Mouse (Mus musculus) forebrain, embryonic 11.5 days (tissue): ENCODE results near the gene Rita1. TPM values are rescaled to one million over a fixed set of nuclear protein-coding genes. Genes with fewer than 3 reads are reported as not detected.
A peak's percentile ranks its signal among the peaks of the same experiment; 100 is the strongest.

ENCODE experiments used
- ATAC-seq: fragments of 200-750 bp; cut with Nextera tagmentation; replicated peaks from 2 replicates; pipeline ENCODE4 v1.8.0; 2017; ENCODE audit warnings: moderate TSS enrichment; ENCODE audit not compliant: low FRiP score
- DNase-seq: peaks from one replicate; pipeline ENCODE4 v3.0.0-alpha.2; 2017; ENCODE audit warnings: low spot score
- H3K27ac ChIP-seq: fragments of 300-500 bp; sonication (generic); 2 replicates; pipeline ENCODE4 v1.5.1; 2014; ENCODE audit warnings: low read depth, low read length
- H3K27me3 ChIP-seq: fragments of 300-500 bp; sonication (generic); 2 replicates; pipeline ENCODE4 v1.6.1; 2014; ENCODE audit warnings: mild to moderate bottlenecking, low read length, mixed read lengths; ENCODE audit not compliant: control insufficient read depth, insufficient read depth
- H3K36me3 ChIP-seq: fragments of 300-500 bp; sonication (generic); 2 replicates; pipeline ENCODE4 v1.6.1; 2014; ENCODE audit warnings: mild to moderate bottlenecking, low read length, moderate library complexity, mixed read lengths; ENCODE audit not compliant: control insufficient read depth, insufficient read depth
- H3K4me1 ChIP-seq: fragments of 300-500 bp; sonication (generic); replicated peaks from 2 replicates; pipeline ENCODE4 v1.6.1; 2014; ENCODE audit warnings: low read length, mixed read lengths; ENCODE audit not compliant: control insufficient read depth, insufficient read depth
- H3K4me2 ChIP-seq: fragments of 300-500 bp; sonication (generic); 2 replicates; pipeline ENCODE4 v1.6.1; 2014; ENCODE audit warnings: low read depth, mild to moderate bottlenecking, low read length, moderate library complexity, mixed read lengths; ENCODE audit not compliant: severe bottlenecking
- H3K4me3 ChIP-seq: fragments of 300-500 bp; sonication (generic); 2 replicates; pipeline ENCODE4 v1.5.1; 2014; ENCODE audit warnings: low read depth, low read length
- H3K9ac ChIP-seq: fragments of 300-500 bp; sonication (generic); 2 replicates; pipeline ENCODE4 v1.6.1; 2014; ENCODE audit warnings: low read length
- H3K9me3 ChIP-seq: fragments of 300-500 bp; sonication (generic); 2 replicates; pipeline ENCODE4 v1.6.1; 2016; ENCODE audit warnings: low read length, mixed read lengths; ENCODE audit not compliant: control insufficient read depth
- WGBS: fragments of 180-500 bp; shearing (Covaris S2); extraction: QIAGEN DNeasy Blood & Tissue Kit; methylation state at CpG from one replicate; pipeline ENCODE4 v1.1.7; 2014; 5-methylcytosine and 5-hydroxymethylcytosine counted together
- polyA plus RNA-seq: library from polyadenylated mRNA; unstranded; fragments of >200 nt; fragmentation: Nextera tagmentation; extraction: Ambion mirVana; gene quantifications from 2 replicates; pipeline ENCODE4 v1.2.1, GENCODE M21; 2014

The Rita1 gene
- polyA plus RNA-seq, 1 experiment from 2014 or later: 10.2 TPM

DNA sequence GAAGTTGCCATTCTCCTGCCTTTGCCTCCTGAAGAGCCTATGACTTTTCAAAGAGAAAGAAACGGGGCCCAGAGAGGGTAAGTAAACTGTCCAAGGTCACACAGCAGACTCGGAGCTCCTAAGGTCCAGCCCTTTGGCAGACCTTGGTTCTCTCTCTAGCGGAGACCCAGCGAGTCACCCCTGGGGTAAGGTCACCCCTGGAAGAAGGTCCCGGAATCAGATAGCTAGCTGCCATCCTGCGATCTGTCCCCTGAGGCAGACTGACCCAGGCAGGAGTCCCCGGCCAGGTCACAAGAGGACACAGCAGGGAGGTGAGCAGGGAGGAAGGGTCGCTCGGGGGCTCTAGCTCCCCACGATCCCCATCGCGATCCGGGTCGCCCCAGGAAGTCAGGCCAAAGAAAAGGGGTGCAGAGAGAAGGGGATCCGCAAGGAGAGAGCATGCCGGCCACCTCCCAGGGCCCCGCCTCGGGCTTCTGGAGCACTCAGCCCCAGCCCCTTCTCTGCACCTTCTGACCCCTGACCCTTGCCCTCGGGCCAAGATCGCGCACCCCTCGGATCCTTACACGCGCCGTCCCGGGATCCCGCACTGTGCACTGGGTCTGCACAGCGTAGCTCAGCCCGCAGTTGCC lies 24.3 kb downstream of the Rita1 start:
- Histone ChIP-seq H3K9ac (peak overlapping the region; percentile 82), H3K9me3 (no peaks in the 10 kb centered on the region), H3K27me3 (no peaks in the 10 kb centered on the region), H3K4me2 (peak overlapping the region; percentile 95), H3K36me3 (no peaks in the 10 kb centered on the region), H3K4me1 (peaks cover 10% of the 10 kb centered on the region), H3K27ac (no peak overlapping the region), H3K4me3 (peak overlapping the region; percentile 67)
- 0 out of 2 replicates have a peak, but pooled peaks have one; percentile 5 for ATAC-seq
- no peak for DNase-seq
- 3% methylated on average over 26 of the region's 29 CpGs for WGBS

DNA sequence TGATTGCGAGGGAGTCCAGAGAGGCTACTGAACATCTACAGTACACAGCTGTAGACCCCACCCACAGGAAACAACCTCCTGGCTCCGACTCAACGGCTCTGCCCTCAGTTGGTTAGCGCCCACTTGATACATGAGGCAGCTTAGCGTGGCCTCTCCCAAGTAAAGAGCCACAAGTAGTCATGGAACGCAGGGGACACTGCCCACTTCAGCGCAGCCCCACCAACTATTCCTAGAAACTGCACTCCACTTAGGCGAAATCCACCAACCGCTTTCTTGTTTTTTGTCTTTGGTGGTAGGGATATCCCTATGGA lies 24.8 kb downstream of the Rita1 start:
- H3K9ac ChIP-seq: peak overlapping the region; percentile 82

DNA sequence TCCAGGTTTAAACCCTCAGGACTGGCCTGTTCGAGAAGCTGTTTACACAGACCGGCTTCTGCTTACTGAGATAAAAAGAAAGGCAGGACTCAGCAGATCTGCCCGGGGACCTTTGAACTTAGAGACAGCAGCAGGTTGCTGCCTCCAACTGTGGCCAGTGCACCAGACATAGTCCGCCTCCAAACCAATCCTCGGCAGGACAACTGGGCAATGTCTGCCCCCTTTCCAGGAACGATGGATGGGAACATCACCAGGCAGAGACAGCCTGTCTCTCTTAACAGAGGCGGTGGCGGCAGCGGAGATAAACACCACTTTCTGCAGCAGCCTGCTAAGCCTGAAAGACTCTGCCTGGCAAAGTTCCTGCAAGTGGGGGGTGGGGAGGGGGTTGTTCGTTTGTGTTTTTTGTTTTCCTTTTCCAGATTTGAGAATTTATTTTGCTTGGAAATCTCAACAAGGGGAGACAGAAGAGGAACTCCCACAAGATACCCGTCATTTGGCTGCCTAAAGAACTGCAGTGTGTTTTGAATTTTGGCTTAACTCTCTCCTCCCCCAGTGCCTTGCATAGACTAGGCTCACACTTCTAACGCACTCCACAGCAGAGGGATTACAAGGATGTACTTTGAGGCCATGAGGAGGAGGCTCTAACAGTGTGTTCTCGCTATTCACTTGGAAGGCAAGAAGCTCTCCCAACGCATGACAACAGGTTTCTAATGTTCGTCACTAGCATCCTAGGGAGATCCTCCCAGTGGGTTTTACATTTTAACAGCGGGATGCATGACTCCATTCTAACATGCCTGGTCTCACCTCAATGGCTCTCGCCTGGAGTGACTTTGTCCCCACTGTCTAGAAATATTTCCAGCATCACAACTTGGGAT lies 25.4 kb downstream of the Rita1 start:
- ATAC-seq (no peak), DNase-seq (no peak)
- 12% methylated on average over 17 of the region's 17 CpGs for WGBS
- peak overlapping the region; percentile 95 for H3K4me2 ChIP-seq
- H3K9me3 ChIP-seq: no peaks in the 10 kb centered on the region
- no peak overlapping the region; the same call in 1 of the 2 replicates for H3K9ac ChIP-seq
- peaks cover 10% of the 10 kb centered on the region for H3K4me1 ChIP-seq
- no peaks in the 10 kb centered on the region for H3K27me3 ChIP-seq
- H3K27ac ChIP-seq: no peak overlapping the region
- H3K4me3 ChIP-seq: peak overlapping the region; percentile 67
- H3K36me3 ChIP-seq: no peaks in the 10 kb centered on the region

More for the DNA sequence above, 24.8 kb downstream of the Rita1 start:
- H3K36me3 ChIP-seq: no peaks in the 10 kb centered on the region
- peaks cover 10% of the 10 kb centered on the region for H3K4me1 ChIP-seq
- WGBS: 38% methylated on average over 9 of the region's 9 CpGs
- H3K4me2 ChIP-seq: peak overlapping the region; percentile 95
- H3K27me3 ChIP-seq: no peaks in the 10 kb centered on the region
- H3K4me3 ChIP-seq: peak overlapping the region; percentile 67
- H3K27ac ChIP-seq: no peak overlapping the region
- DNase-seq: no peak
- no peaks in the 10 kb centered on the region for H3K9me3 ChIP-seq
- no peak for ATAC-seq

GRCm38 (mm10) chr5:120584968-120585367 lies 27.4 kb downstream of the Rita1 start:
- 40% methylated on average over 15 of the region's 15 CpGs for WGBS
- H3K9ac ChIP-seq: no peak overlapping the region
- no peaks in the 10 kb centered on the region for H3K9me3 ChIP-seq
- ATAC-seq: no peak
- no peaks in the 10 kb centered on the region for H3K27me3 ChIP-seq
- no peak overlapping the region for H3K4me3 ChIP-seq
- H3K4me1 ChIP-seq: peaks cover 10% of the 10 kb centered on the region
- H3K27ac ChIP-seq: no peak overlapping the region
- H3K4me2 ChIP-seq: no peak overlapping the region
- no peaks in the 10 kb centered on the region for H3K36me3 ChIP-seq
- no peak for DNase-seq

DNA sequence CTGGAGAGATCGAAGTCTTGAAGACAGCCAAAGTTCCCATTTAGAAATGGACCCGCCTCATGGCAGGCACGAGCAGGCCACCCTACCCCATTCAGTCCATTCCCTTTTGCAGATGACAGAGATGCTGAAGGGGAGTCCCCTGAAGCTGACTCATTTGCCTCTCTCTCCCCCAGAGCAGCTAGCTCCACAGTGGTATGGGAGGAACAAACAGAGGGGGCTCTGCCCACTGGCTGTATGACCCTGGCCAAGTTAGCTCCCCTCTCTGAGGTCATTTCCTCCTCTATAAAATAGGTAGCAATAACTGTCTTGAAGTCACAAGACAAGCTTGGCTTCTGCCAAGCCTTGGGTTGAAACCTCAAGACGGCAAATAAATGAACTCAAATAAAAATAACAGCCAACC lies 28.9 kb downstream of the Rita1 start:
- ATAC-seq: no peak

DNA sequence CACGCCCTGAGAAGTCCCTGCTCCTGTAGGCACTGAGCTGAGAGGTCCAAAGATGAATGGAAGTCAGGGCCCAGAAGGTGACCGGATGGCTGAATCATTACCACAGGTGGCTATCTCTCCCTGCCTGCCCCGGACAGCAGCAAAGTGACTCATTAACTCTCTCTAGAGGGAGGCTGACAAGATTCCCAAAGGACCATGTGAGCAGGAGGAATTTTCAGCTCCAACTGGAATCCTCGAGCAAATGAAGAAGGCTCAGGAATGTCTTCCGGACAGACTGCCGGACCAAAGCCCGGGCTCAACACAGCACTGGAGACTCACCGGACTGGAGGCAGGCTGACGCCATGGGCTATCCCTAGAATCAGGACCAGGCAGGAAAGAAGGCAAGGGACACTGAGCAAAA lies 30.4 kb downstream of the Rita1 start:
- Histone ChIP-seq H3K4me3 (no peak overlapping the region), H3K27ac (no peak overlapping the region), H3K4me2 (no peak overlapping the region), H3K36me3 (no peaks in the 10 kb centered on the region), H3K27me3 (no peaks in the 10 kb centered on the region), H3K4me1 (no peaks in the 10 kb centered on the region), H3K9ac (no peak overlapping the region), H3K9me3 (no peaks in the 10 kb centered on the region)
- DNase-seq: no peak
- WGBS: 88% methylated on average over 9 of the region's 9 CpGs
- no peak for ATAC-seq

More for the DNA sequence above, 28.9 kb downstream of the Rita1 start:
- no peaks in the 10 kb centered on the region for H3K27me3 ChIP-seq
- no peak overlapping the region for H3K4me2 ChIP-seq
- no peaks in the 10 kb centered on the region for H3K36me3 ChIP-seq
- no peak overlapping the region for H3K4me3 ChIP-seq
- DNase-seq: no peak
- H3K9ac ChIP-seq: no peak overlapping the region
- 96% methylated on average over 4 of the region's 4 CpGs for WGBS
- no peaks in the 10 kb centered on the region for H3K9me3 ChIP-seq
- peaks cover 7% of the 10 kb centered on the region; the same call in 1 of the 2 replicates for H3K4me1 ChIP-seq
- H3K27ac ChIP-seq: no peak overlapping the region

GRCm38 (mm10) chr5:120579898-120580626 lies 32.3 kb downstream of the Rita1 start:
- Histone ChIP-seq H3K4me3 (no peak overlapping the region), H3K4me1 (no peaks in the 10 kb centered on the region), H3K36me3 (no peaks in the 10 kb centered on the region), H3K27ac (no peak overlapping the region), H3K4me2 (no peak overlapping the region), H3K9ac (no peak overlapping the region), H3K9me3 (no peaks in the 10 kb centered on the region), H3K27me3 (no peaks in the 10 kb centered on the region)
- DNase-seq: no peak
- ATAC-seq: no peak
- 89% methylated on average over 26 of the region's 26 CpGs for WGBS

GRCm38 (mm10) chr5:120579211-120579897 lies 33.0 kb downstream of the Rita1 start:
- no peak overlapping the region for H3K4me2 ChIP-seq
- H3K9ac ChIP-seq: no peak overlapping the region
- no peaks in the 10 kb centered on the region for H3K9me3 ChIP-seq
- H3K4me1 ChIP-seq: no peaks in the 10 kb centered on the region
- H3K27ac ChIP-seq: no peak overlapping the region
- H3K27me3 ChIP-seq: no peaks in the 10 kb centered on the region
- no peak overlapping the region for H3K4me3 ChIP-seq
- no peak for DNase-seq
- H3K36me3 ChIP-seq: no peaks in the 10 kb centered on the region
- WGBS: 81% methylated on average over 26 of the region's 26 CpGs
- no peak for ATAC-seq
